Mouse (Mus musculus): ENCODE results near the gene Cacna1e. TPM values are rescaled to one million over a fixed set of nuclear protein-coding genes. Genes with fewer than 3 reads are reported as not detected.

Cacna1e gene
- total and polyA plus RNA-seq, 3 experiments: not detected

- no peaks in the 10 kb centered on the region for H3K27me3 ChIP-seq (ENCODE audit: control insufficient read depth in 1 of 2, insufficient read depth in 2 of 2, low read length in 2 of 2)
- no peak overlapping the region for H3K9ac ChIP-seq (ENCODE audit: control insufficient read depth, low read depth, low read length, poor library complexity, severe bottlenecking)
- H3K36me3 ChIP-seq (ENCODE audit: control insufficient read depth in 1 of 2, insufficient read depth in 2 of 2, low read length in 2 of 2): no peaks in the 10 kb centered on the region
- no peaks in the 10 kb centered on the region for H3K4me1 ChIP-seq (ENCODE audit: control insufficient read depth in 1 of 2, insufficient read depth in 2 of 2, low read length in 2 of 2)
- no peak overlapping the region for H3K27ac ChIP-seq (ENCODE audit: control insufficient read depth, low read depth, low read length)
- TF ChIP-seq POLR2AphosphoS5 (IDR thresholded peaks at IDR 0.05; ENCODE audit: borderline replicate concordance, low read depth, low read length) (no peak), CTCF (IDR thresholded peaks at IDR 0.05 in 2 of 3, conservative IDR thresholded peaks at IDR 0.05 in 1 of 3; ENCODE audit: control insufficient read depth in 1 of 3, insufficient read depth in 1 of 3, low read depth in 2 of 3, low read length in 3 of 3, poor library complexity in 1 of 3, severe bottlenecking in 1 of 3) (no peak), RAD21 (IDR thresholded peaks at IDR 0.05; ENCODE audit: low read depth, low read length) (no peak), CHD2 (IDR thresholded peaks at IDR 0.05; ENCODE audit: low read length) (no peak), MEF2A (IDR thresholded peaks at IDR 0.05; ENCODE audit: extremely low read depth, insufficient replicate concordance, low read depth, low read length, poor library complexity, severe bottlenecking) (no peak), POLR2AphosphoS2 (IDR thresholded peaks at IDR 0.05; ENCODE audit: low read length) (no peak), MAFK (IDR thresholded peaks at IDR 0.05; ENCODE audit: borderline replicate concordance, low read depth, low read length) (no peak), MAZ (IDR thresholded peaks at IDR 0.05; ENCODE audit: low read depth, low read length) (no peak), UBTF (IDR thresholded peaks at IDR 0.05; ENCODE audit: borderline replicate concordance, insufficient read depth, low read depth, low read length) (no peak)
- no peak for DNase-seq (ENCODE audit: low read depth, low spot score)
- no peaks in the 10 kb centered on the region for H3K9me3 ChIP-seq (replicated peaks; ENCODE audit: insufficient read depth, low read length)
- H3K79me2 ChIP-seq (ENCODE audit: control insufficient read depth, insufficient read depth, low read length, poor library complexity): no peaks in the 10 kb centered on the region
- no peak overlapping the region for H3K4me3 ChIP-seq (ENCODE audit: control insufficient read depth in 1 of 2, insufficient read depth in 1 of 2, low read depth in 2 of 2, low read length in 2 of 2)
These were observed 346.9 kb downstream of the Cacna1e start for GRCm38 (mm10) chr1:154537445-154537844.

DNA sequence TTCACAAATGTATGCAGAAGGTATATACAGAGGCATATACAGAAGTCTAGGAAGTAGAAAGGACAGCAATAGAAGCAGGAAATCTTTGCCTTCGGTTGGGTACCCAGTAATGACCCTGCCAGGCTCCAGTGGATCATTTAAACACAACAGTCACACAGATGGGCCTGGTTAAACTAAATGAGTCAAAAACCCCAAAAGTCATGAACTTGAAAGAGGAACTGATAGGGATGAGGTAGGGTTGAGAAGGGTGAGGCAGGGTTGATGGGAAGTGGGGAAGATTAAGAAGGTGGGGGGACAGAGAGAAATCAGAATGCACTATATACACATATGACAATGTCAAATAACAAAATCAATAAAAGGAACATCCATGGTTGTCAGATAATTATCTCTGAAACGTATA lies 347.5 kb downstream of the Cacna1e start:
- no peaks in the 10 kb centered on the region for H3K4me1 ChIP-seq (ENCODE audit: control insufficient read depth in 1 of 2, insufficient read depth in 2 of 2, low read length in 2 of 2)

DNA sequence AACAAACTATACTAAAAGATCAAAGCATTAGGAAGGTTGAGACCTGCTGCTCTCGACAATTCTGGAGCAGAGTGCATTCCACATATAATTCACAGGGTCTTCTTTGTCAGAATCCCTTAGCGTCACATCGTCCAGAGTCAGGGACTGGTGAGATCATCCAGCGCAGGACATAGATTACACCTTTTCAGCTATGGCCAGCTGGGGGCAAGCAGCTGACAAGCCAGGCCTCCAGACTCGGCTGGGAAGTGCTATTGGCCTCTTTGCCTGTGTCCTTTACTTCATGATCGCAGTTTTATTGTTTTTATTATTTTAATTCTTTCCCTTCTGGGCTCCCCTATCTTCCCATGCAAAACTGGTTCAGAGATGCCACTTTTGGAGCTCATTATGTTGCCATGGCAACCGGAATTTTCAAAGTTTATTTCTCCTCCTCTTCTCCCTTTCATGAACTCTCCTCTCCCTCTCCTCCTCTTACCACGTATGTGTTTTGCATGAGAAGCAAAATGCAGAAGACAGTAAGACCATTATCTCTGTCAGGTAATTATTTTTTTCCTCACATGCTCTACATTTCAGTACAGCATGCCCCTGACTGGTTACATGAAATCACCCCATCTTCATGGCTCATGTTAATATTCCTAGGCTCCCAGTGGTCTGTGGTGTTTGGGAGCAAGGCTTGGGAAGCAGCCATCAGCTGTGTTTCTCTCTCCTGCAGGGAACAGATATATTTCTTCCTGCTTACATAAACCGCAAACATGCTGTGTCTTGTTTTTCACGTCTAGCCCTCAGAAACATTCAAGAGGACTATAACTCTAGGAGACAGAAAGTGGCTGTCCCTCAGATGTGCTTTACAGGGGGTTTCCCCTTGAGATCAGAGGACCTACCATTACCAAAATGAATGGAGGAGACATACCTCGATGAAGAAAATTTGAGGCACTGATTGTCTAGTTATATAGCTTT lies 351.0 kb downstream of the Cacna1e start:
- no peaks in the 10 kb centered on the region for H3K36me3 ChIP-seq (ENCODE audit: control insufficient read depth in 1 of 2, insufficient read depth in 2 of 2, low read length in 2 of 2)
- TF ChIP-seq USF2 (IDR thresholded peaks at IDR 0.05; ENCODE audit: borderline replicate concordance in 1 of 2, insufficient read depth in 1 of 2, low read depth in 1 of 2, low read length in 2 of 2): no peak
- TF ChIP-seq ETS1 (IDR thresholded peaks at IDR 0.05; ENCODE audit: low read depth, low read length): no peak
- TF ChIP-seq EP300 (IDR thresholded peaks at IDR 0.05; ENCODE audit: low read depth in 1 of 2, low read length in 2 of 2): no peak
- no peak for TF ChIP-seq NELFE (IDR thresholded peaks at IDR 0.05; ENCODE audit: low read depth, low read length)
- TF ChIP-seq POLR2A (IDR thresholded peaks at IDR 0.05; ENCODE audit: control insufficient read depth in 1 of 2, insufficient read depth in 1 of 2, low read depth in 1 of 2, low read length in 2 of 2, poor library complexity in 1 of 2): no peak
- no peak for TF ChIP-seq ELF1 (IDR thresholded peaks at IDR 0.05; ENCODE audit: low read depth, low read length)
- no peak for TF ChIP-seq MEF2A (IDR thresholded peaks at IDR 0.05; ENCODE audit: extremely low read depth, insufficient replicate concordance, low read depth, low read length, poor library complexity, severe bottlenecking)
- TF ChIP-seq MAFK (IDR thresholded peaks at IDR 0.05; ENCODE audit: borderline replicate concordance, low read depth, low read length): no peak
- TF ChIP-seq UBTF (IDR thresholded peaks at IDR 0.05; ENCODE audit: borderline replicate concordance, insufficient read depth, low read depth, low read length): no peak
- no peak for TF ChIP-seq ZC3H11A (IDR thresholded peaks at IDR 0.05; ENCODE audit: low read depth, low read length)
- no peak for TF ChIP-seq KAT2A (conservative IDR thresholded peaks at IDR 0.05; ENCODE audit: low read depth, low read length)
- no peak for TF ChIP-seq JUND (IDR thresholded peaks at IDR 0.05; ENCODE audit: low read depth, low read length)
- TF ChIP-seq E2F4 (IDR thresholded peaks at IDR 0.05; ENCODE audit: borderline replicate concordance, low read depth, low read length): no peak
- TF ChIP-seq CHD1 (IDR thresholded peaks at IDR 0.05; ENCODE audit: low read depth, low read length): no peak
- no peak for TF ChIP-seq MAX (IDR thresholded peaks at IDR 0.05; ENCODE audit: low read length)
- no peak for TF ChIP-seq MYC (IDR thresholded peaks at IDR 0.05; ENCODE audit: low read depth, low read length)

More for the DNA sequence above, 347.5 kb downstream of the Cacna1e start:
- DNase-seq (ENCODE audit: low read depth, low spot score): no peak
- Histone ChIP-seq H3K9me3 (replicated peaks; ENCODE audit: insufficient read depth, low read length) (no peaks in the 10 kb centered on the region), H3K27me3 (ENCODE audit: control insufficient read depth in 1 of 2, insufficient read depth in 2 of 2, low read length in 2 of 2) (no peaks in the 10 kb centered on the region), H3K36me3 (ENCODE audit: control insufficient read depth in 1 of 2, insufficient read depth in 2 of 2, low read length in 2 of 2) (no peaks in the 10 kb centered on the region), H3K4me3 (ENCODE audit: control insufficient read depth in 1 of 2, insufficient read depth in 1 of 2, low read depth in 2 of 2, low read length in 2 of 2) (no peak overlapping the region), H3K27ac (ENCODE audit: control insufficient read depth, low read depth, low read length) (no peak overlapping the region), H3K9ac (ENCODE audit: control insufficient read depth, low read depth, low read length, poor library complexity, severe bottlenecking) (no peak overlapping the region), H3K79me2 (ENCODE audit: control insufficient read depth, insufficient read depth, low read length, poor library complexity) (no peaks in the 10 kb centered on the region)
- TF ChIP-seq USF1 (IDR thresholded peaks at IDR 0.05; ENCODE audit: low read depth, low read length) (no peak), RAD21 (IDR thresholded peaks at IDR 0.05; ENCODE audit: low read depth, low read length) (no peak), MYB (IDR thresholded peaks at IDR 0.05; ENCODE audit: low read depth, low read length) (no peak), TAL1 (IDR thresholded peaks at IDR 0.05; ENCODE audit: low read length) (no peak), ZKSCAN1 (IDR thresholded peaks at IDR 0.05; ENCODE audit: low read depth, low read length) (no peak)

More for the DNA sequence above, 351.0 kb downstream of the Cacna1e start:
- Histone ChIP-seq H3K4me3 (ENCODE audit: control insufficient read depth in 1 of 2, insufficient read depth in 1 of 2, low read depth in 2 of 2, low read length in 2 of 2) (no peak overlapping the region), H3K79me2 (ENCODE audit: control insufficient read depth, insufficient read depth, low read length, poor library complexity) (no peaks in the 10 kb centered on the region), H3K9me3 (replicated peaks; ENCODE audit: insufficient read depth, low read length) (no peaks in the 10 kb centered on the region), H3K9ac (ENCODE audit: control insufficient read depth, low read depth, low read length, poor library complexity, severe bottlenecking) (no peak overlapping the region), H3K27ac (ENCODE audit: control insufficient read depth, low read depth, low read length) (no peak overlapping the region), H3K4me1 (ENCODE audit: control insufficient read depth in 1 of 2, insufficient read depth in 2 of 2, low read length in 2 of 2) (no peaks in the 10 kb centered on the region), H3K27me3 (ENCODE audit: control insufficient read depth in 1 of 2, insufficient read depth in 2 of 2, low read length in 2 of 2) (no peaks in the 10 kb centered on the region)
- no peak for DNase-seq (ENCODE audit: low read depth, low spot score)
